Mouse (Mus musculus) MEL (cell line): ENCODE results near the gene Fkbp4.

Experiments used
- BHLHE40 ChIP-seq: IDR thresholded peaks from 2 replicates; pipeline ENCODE4 v1.6.1; 2012; ENCODE audit warnings: low read depth, mild to moderate bottlenecking, inconsistent platforms, low read length, improper control_type of control experiment, borderline replicate concordance
- CTCF ChIP-seq, 3 experiments: IDR thresholded peaks in 2 of 3; conservative IDR thresholded peaks in 1 of 3; 2 replicates each; pipeline ENCODE4 v1.5.1; 2011 to 2012; ENCODE audit warnings: low read length in 3 of 3, low read depth in 2 of 3, mild to moderate bottlenecking in 2 of 3, improper control_type of control experiment in 1 of 3, inconsistent platforms in 1 of 3, mixed read lengths in 1 of 3, moderate library complexity in 1 of 3; ENCODE audit not compliant: control insufficient read depth in 1 of 3, insufficient read depth in 1 of 3, poor library complexity in 1 of 3, severe bottlenecking in 1 of 3
- E2F4 ChIP-seq: IDR thresholded peaks from 2 replicates; pipeline ENCODE4 v1.6.1; 2011; ENCODE audit warnings: low read depth, low read length, improper control_type of control experiment, borderline replicate concordance
- GABPA ChIP-seq: IDR thresholded peaks from 2 replicates; pipeline ENCODE4 v1.6.1; 2012; ENCODE audit warnings: low read depth, mild to moderate bottlenecking, inconsistent platforms, low read length, improper control_type of control experiment, moderate library complexity
- GATA1 ChIP-seq: IDR thresholded peaks from 2 replicates; pipeline ENCODE4 v1.6.1; 2011; ENCODE audit warnings: low read depth, low read length, improper control_type of control experiment
- JUND ChIP-seq: IDR thresholded peaks from 2 replicates; pipeline ENCODE4 v1.6.1; 2011; ENCODE audit warnings: low read depth, mild to moderate bottlenecking, improper control_type of control experiment, low read length
- POLR2A ChIP-seq, 2 experiments: IDR thresholded peaks; 2 replicates each; pipeline ENCODE4 v1.6.1; 2011 to 2012; ENCODE audit warnings: low read length in 2 of 2, mild to moderate bottlenecking in 2 of 2, control low read depth in 1 of 2, improper control_type of control experiment in 1 of 2, low read depth in 1 of 2, moderate library complexity in 1 of 2; ENCODE audit not compliant: control insufficient read depth in 1 of 2, insufficient read depth in 1 of 2, poor library complexity in 1 of 2
- USF1 ChIP-seq: IDR thresholded peaks from 2 replicates; pipeline ENCODE4 v1.6.1; 2014; ENCODE audit warnings: low read depth, mild to moderate bottlenecking, inconsistent platforms, low read length, improper control_type of control experiment, moderate library complexity
- ZC3H11A ChIP-seq: IDR thresholded peaks from 2 replicates; pipeline ENCODE4 v1.6.1; 2012; ENCODE audit warnings: low read depth, mild to moderate bottlenecking, inconsistent platforms, low read length, improper control_type of control experiment

GRCm38 (mm10) chr6:128440238-128440637 lies 1.8 kb upstream of the Fkbp4 start:
- TF ChIP-seq USF1, result no peak
- no peak for TF ChIP-seq E2F4
- TF ChIP-seq CTCF (IDR thresholded peaks at IDR 0.05 in 2 of 3, conservative IDR thresholded peaks at IDR 0.05 in 1 of 3; ENCODE audit: control insufficient read depth in 1 of 3, insufficient read depth in 1 of 3, low read depth in 2 of 3, low read length in 3 of 3, poor library complexity in 1 of 3, severe bottlenecking in 1 of 3), result peak; percentile 32 to 44 (median 41); a peak in 5 of 6 replicates
- TF ChIP-seq GATA1, result no peak
- TF ChIP-seq BHLHE40, result no peak
- TF ChIP-seq POLR2A (IDR thresholded peaks at IDR 0.05; ENCODE audit: control insufficient read depth in 1 of 2, insufficient read depth in 1 of 2, low read depth in 1 of 2, low read length in 2 of 2, poor library complexity in 1 of 2), result no peak
- no peak for TF ChIP-seq JUND
- TF ChIP-seq ZC3H11A, result no peak
- no peak for TF ChIP-seq GABPA
